Mouse (Mus musculus): ENCODE measurements around the gene Itprip. TPM values are rescaled to one million over a fixed set of nuclear protein-coding genes. Genes with fewer than 3 reads are reported as not detected.

The Itprip gene
- polyA plus RNA-seq, 1 experiment from 2014 or later: 15.8 TPM

DNA sequence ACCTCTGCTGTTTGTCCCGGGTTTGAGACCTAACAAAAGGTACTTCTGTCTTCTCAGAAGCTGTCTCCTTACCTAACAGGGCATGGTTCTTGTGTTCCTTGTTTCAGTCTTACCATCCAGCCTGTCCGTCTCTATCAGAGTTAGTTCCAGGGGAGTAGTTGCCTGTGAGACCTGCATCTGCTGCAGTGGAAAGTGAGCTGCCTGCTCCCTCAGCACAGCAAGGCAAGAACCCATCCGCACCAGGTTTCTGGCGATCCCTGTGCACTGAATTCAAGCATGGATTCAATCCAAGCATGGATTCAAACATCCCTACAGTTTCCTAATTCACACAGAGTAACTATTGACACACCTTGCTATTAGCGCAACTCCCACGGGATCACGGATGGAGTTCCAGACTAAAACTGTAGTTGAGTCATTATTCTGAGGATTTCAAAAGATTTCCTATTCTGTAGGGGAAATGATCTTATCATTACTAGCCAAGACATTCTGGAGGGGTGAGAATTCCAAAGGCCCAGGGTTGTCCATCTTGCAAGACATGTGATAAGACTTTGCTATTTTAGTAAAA lies 48.9 kb downstream of the Itprip start:
- Histone ChIP-seq H3K9me3 (ENCODE audit: control insufficient read depth, low read length) (no peaks in the 10 kb centered on the region), H3K27ac (replicated peaks in 1 of 2; ENCODE audit: control insufficient read depth in 1 of 2, insufficient read depth in 1 of 2, low read depth in 2 of 2, low read length in 2 of 2) (no peak overlapping the region), H3K4me1 (ENCODE audit: control insufficient read depth in 2 of 2, insufficient read depth in 2 of 2, low read length in 2 of 2) (0 out of 4 replicates have a peak, but pooled peaks cover 0 to 2% of the 10 kb centered on the region in 2 experiments), H3K4me2 (ENCODE audit: low read length) (no peak overlapping the region), H3K36me3 (ENCODE audit: control insufficient read depth, insufficient read depth, low read length) (no peaks in the 10 kb centered on the region), H3K4me3 (ENCODE audit: control insufficient read depth in 1 of 2, insufficient read depth in 1 of 2, low read depth in 1 of 2, low read length in 2 of 2) (no peak overlapping the region), H3K27me3 (ENCODE audit: control insufficient read depth, insufficient read depth, low read length) (no peaks in the 10 kb centered on the region), H3K9ac (ENCODE audit: low read length) (peak overlapping the region; percentile 11; the same call in 1 of the 2 replicates)
- ATAC-seq (ENCODE audit: insufficient number of reproducible peaks, insufficient read depth, low FRiP score, low read depth): no peak
- 53% methylated on average over 7 of the region's 7 CpGs for WGBS

DNA sequence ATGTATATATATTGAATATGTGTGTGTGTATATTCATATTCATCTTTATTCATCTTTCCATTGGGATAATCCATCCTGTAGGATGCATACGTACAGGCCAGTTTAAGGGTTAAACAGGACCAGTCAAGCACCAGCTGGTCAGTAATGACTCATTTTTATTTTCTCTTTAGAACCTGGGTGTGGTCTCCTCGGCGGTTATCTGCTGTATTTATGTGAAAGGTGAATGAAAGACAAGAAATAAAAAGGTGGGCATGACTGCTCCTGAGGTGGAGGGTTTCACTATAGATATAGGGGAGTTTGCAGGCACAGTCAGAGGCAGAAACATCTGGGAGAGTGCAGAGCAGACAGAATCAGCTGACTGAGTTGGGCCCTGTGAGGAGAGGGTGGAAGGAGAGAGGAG lies 49.6 kb downstream of the Itprip start:
- Histone ChIP-seq H3K27ac (replicated peaks in 1 of 2; ENCODE audit: control insufficient read depth in 1 of 2, insufficient read depth in 1 of 2, low read depth in 2 of 2, low read length in 2 of 2) (no peak overlapping the region), H3K36me3 (ENCODE audit: control insufficient read depth, insufficient read depth, low read length) (no peaks in the 10 kb centered on the region), H3K4me3 (ENCODE audit: control insufficient read depth in 1 of 2, insufficient read depth in 1 of 2, low read depth in 1 of 2, low read length in 2 of 2) (no peak overlapping the region), H3K4me2 (ENCODE audit: low read length) (no peak overlapping the region), H3K4me1 (ENCODE audit: control insufficient read depth in 2 of 2, insufficient read depth in 2 of 2, low read length in 2 of 2) (0 out of 4 replicates have a peak, but pooled peaks cover 0 to 2% of the 10 kb centered on the region in 2 experiments), H3K9ac (ENCODE audit: low read length) (no peak overlapping the region), H3K9me3 (ENCODE audit: control insufficient read depth, low read length) (no peaks in the 10 kb centered on the region), H3K27me3 (ENCODE audit: control insufficient read depth, insufficient read depth, low read length) (no peaks in the 10 kb centered on the region)
- no peak for ATAC-seq (ENCODE audit: insufficient number of reproducible peaks, insufficient read depth, low FRiP score, low read depth)
- 52% methylated on average over 3 of the region's 3 CpGs for WGBS

GRCm38 (mm10) chr19:47868951-47869350 lies 50.1 kb downstream of the Itprip start:
- 0 out of 4 replicates have a peak, but pooled peaks cover 0 to 2% of the 10 kb centered on the region in 2 experiments for H3K4me1 ChIP-seq (ENCODE audit: control insufficient read depth in 2 of 2, insufficient read depth in 2 of 2, low read length in 2 of 2)
- no peak for ATAC-seq (ENCODE audit: insufficient number of reproducible peaks, insufficient read depth, low FRiP score, low read depth)
- H3K4me3 ChIP-seq (ENCODE audit: control insufficient read depth in 1 of 2, insufficient read depth in 1 of 2, low read depth in 1 of 2, low read length in 2 of 2): no peak overlapping the region
- no peak overlapping the region for H3K9ac ChIP-seq (ENCODE audit: low read length)
- H3K27me3 ChIP-seq (ENCODE audit: control insufficient read depth, insufficient read depth, low read length): no peaks in the 10 kb centered on the region
- no peak overlapping the region for H3K27ac ChIP-seq (replicated peaks in 1 of 2; ENCODE audit: control insufficient read depth in 1 of 2, insufficient read depth in 1 of 2, low read depth in 2 of 2, low read length in 2 of 2)
- no peak overlapping the region for H3K4me2 ChIP-seq (ENCODE audit: low read length)
- H3K9me3 ChIP-seq (ENCODE audit: control insufficient read depth, low read length): no peaks in the 10 kb centered on the region
- peaks cover 4% of the 10 kb centered on the region; the same call in 1 of the 2 replicates for H3K36me3 ChIP-seq (ENCODE audit: control insufficient read depth, insufficient read depth, low read length)
- 62% methylated on average over 4 of the region's 4 CpGs for WGBS

DNA sequence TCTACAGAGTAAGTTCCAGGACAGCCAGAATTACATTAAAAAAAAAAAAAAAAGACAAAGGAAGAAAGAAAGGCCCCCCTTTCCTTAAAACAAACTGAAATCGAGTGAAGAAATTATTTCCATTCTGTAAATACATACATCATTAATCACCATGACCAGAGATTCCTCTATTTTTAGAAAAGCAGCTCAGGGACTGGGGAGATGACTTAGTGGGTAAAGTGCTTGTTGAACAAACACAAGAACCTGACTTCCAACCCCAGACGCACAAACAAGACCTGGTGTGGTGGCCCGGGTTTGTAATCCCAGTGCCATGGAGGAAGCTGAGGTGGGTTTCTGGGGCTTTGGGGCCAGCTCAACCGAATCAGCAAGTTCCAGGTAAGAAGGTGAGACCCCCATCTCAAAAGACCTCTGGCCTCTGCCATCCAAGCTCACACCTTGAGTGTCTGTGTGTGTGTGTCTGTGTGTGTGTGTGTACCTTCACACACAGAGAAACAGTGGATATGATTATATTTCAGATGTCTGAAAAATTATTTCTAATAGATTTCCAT lies 51.4 kb downstream of the Itprip start:
- 0 out of 4 replicates have a peak, but pooled peaks cover 0 to 2% of the 10 kb centered on the region in 2 experiments for H3K4me1 ChIP-seq (ENCODE audit: control insufficient read depth in 2 of 2, insufficient read depth in 2 of 2, low read length in 2 of 2)
- no peak overlapping the region for H3K9ac ChIP-seq (ENCODE audit: low read length)
- no peak overlapping the region for H3K27ac ChIP-seq (replicated peaks in 1 of 2; ENCODE audit: control insufficient read depth in 1 of 2, insufficient read depth in 1 of 2, low read depth in 2 of 2, low read length in 2 of 2)
- 62% methylated on average over 4 of the region's 4 CpGs for WGBS
- no peaks in the 10 kb centered on the region for H3K27me3 ChIP-seq (ENCODE audit: control insufficient read depth, insufficient read depth, low read length)
- H3K9me3 ChIP-seq (ENCODE audit: control insufficient read depth, low read length): no peaks in the 10 kb centered on the region
- H3K4me2 ChIP-seq (ENCODE audit: low read length): no peak overlapping the region
- no peak for ATAC-seq (ENCODE audit: insufficient number of reproducible peaks, insufficient read depth, low FRiP score, low read depth)
- H3K36me3 ChIP-seq (ENCODE audit: control insufficient read depth, insufficient read depth, low read length): peaks cover 13% of the 10 kb centered on the region; the same call in 1 of the 2 replicates
- no peak overlapping the region for H3K4me3 ChIP-seq (ENCODE audit: control insufficient read depth in 1 of 2, insufficient read depth in 1 of 2, low read depth in 1 of 2, low read length in 2 of 2)

GRCm38 (mm10) chr19:47865353-47865947 lies 53.6 kb downstream of the Itprip start, which contains the start of gene Gsto2:
Gene Gsto2, plus strand, starts transcription at chr19:47865534.
- 0 out of 4 replicates have a peak, but pooled peaks cover 0 to 2% of the 10 kb centered on the region in 2 experiments for H3K4me1 ChIP-seq (ENCODE audit: control insufficient read depth in 2 of 2, insufficient read depth in 2 of 2, low read length in 2 of 2)
- H3K9ac ChIP-seq (ENCODE audit: low read length): peak within 1 kb of the TSS; percentile 81
- peak within 1 kb of the TSS; percentile 82 for H3K4me2 ChIP-seq (ENCODE audit: low read length)
- no peaks in the 10 kb centered on the region for H3K27me3 ChIP-seq (ENCODE audit: control insufficient read depth, insufficient read depth, low read length)
- peaks cover 23% of the 10 kb centered on the region for H3K36me3 ChIP-seq (ENCODE audit: control insufficient read depth, insufficient read depth, low read length)
- peak; percentile 100 for ATAC-seq (ENCODE audit: insufficient number of reproducible peaks, insufficient read depth, low FRiP score, low read depth)
- H3K4me3 ChIP-seq (ENCODE audit: control insufficient read depth in 1 of 2, insufficient read depth in 1 of 2, low read depth in 1 of 2, low read length in 2 of 2): peak within 1 kb of the TSS; percentile 60 to 70
- WGBS: under 1% methylated on average over 49 of the region's 49 CpGs
- peak within 1 kb of the TSS; percentile 68 to 79 for H3K27ac ChIP-seq (replicated peaks in 1 of 2; ENCODE audit: control insufficient read depth in 1 of 2, insufficient read depth in 1 of 2, low read depth in 2 of 2, low read length in 2 of 2)
- H3K9me3 ChIP-seq (ENCODE audit: control insufficient read depth, low read length): no peaks in the 10 kb centered on the region

DNA sequence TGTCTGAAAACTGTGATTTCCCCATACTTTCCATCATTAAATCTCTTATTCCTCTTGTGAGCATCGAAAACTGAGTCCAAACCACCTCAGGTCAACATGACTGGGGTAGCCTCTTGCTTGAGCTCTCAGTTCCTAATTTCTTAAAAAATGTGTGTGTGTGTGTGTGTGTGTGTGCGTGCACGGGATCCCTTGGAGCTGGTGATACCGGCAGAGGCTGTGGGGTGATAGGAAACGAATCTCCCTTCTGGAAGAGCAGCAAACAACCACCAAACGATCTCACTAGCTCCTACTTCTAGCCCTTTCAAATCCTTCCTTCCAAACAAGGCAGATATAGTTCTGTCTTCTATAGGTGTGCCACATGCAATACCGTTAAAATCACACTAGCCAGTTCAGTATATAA lies 54.4 kb downstream of the Itprip start:
- Histone ChIP-seq H3K4me3 (ENCODE audit: control insufficient read depth in 1 of 2, insufficient read depth in 1 of 2, low read depth in 1 of 2, low read length in 2 of 2) (peak overlapping the region in 1 of 2 experiments; percentile 60; a peak in 2 of 4 replicates), H3K4me2 (ENCODE audit: low read length) (peak overlapping the region; percentile 82), H3K9me3 (ENCODE audit: control insufficient read depth, low read length) (no peaks in the 10 kb centered on the region), H3K27ac (replicated peaks in 1 of 2; ENCODE audit: control insufficient read depth in 1 of 2, insufficient read depth in 1 of 2, low read depth in 2 of 2, low read length in 2 of 2) (no peak overlapping the region), H3K4me1 (ENCODE audit: control insufficient read depth in 2 of 2, insufficient read depth in 2 of 2, low read length in 2 of 2) (no peaks in the 10 kb centered on the region), H3K27me3 (ENCODE audit: control insufficient read depth, insufficient read depth, low read length) (no peaks in the 10 kb centered on the region), H3K36me3 (ENCODE audit: control insufficient read depth, insufficient read depth, low read length) (peaks cover 30% of the 10 kb centered on the region), H3K9ac (ENCODE audit: low read length) (no peak overlapping the region)
- WGBS: 85% methylated on average over 7 of the region's 7 CpGs
- ATAC-seq (ENCODE audit: insufficient number of reproducible peaks, insufficient read depth, low FRiP score, low read depth): no peak

GRCm38 (mm10) chr19:47864051-47864450 lies 55.0 kb downstream of the Itprip start:
- Histone ChIP-seq H3K9ac (ENCODE audit: low read length) (no peak overlapping the region), H3K9me3 (ENCODE audit: control insufficient read depth, low read length) (no peaks in the 10 kb centered on the region), H3K4me3 (ENCODE audit: control insufficient read depth in 1 of 2, insufficient read depth in 1 of 2, low read depth in 1 of 2, low read length in 2 of 2) (no peak overlapping the region), H3K36me3 (ENCODE audit: control insufficient read depth, insufficient read depth, low read length) (peaks cover 37% of the 10 kb centered on the region), H3K27ac (replicated peaks in 1 of 2; ENCODE audit: control insufficient read depth in 1 of 2, insufficient read depth in 1 of 2, low read depth in 2 of 2, low read length in 2 of 2) (no peak overlapping the region), H3K4me2 (ENCODE audit: low read length) (no peak overlapping the region), H3K27me3 (ENCODE audit: control insufficient read depth, insufficient read depth, low read length) (no peaks in the 10 kb centered on the region), H3K4me1 (ENCODE audit: control insufficient read depth in 2 of 2, insufficient read depth in 2 of 2, low read length in 2 of 2) (no peaks in the 10 kb centered on the region)
- ATAC-seq (ENCODE audit: insufficient number of reproducible peaks, insufficient read depth, low FRiP score, low read depth): no peak
- 93% methylated on average over 9 of the region's 9 CpGs for WGBS

Measured in heart, embryonic 14.5 days (tissue).